Mouse (Mus musculus): ENCODE results near the gene Ifrd2.

The Ifrd2 gene

DNA sequence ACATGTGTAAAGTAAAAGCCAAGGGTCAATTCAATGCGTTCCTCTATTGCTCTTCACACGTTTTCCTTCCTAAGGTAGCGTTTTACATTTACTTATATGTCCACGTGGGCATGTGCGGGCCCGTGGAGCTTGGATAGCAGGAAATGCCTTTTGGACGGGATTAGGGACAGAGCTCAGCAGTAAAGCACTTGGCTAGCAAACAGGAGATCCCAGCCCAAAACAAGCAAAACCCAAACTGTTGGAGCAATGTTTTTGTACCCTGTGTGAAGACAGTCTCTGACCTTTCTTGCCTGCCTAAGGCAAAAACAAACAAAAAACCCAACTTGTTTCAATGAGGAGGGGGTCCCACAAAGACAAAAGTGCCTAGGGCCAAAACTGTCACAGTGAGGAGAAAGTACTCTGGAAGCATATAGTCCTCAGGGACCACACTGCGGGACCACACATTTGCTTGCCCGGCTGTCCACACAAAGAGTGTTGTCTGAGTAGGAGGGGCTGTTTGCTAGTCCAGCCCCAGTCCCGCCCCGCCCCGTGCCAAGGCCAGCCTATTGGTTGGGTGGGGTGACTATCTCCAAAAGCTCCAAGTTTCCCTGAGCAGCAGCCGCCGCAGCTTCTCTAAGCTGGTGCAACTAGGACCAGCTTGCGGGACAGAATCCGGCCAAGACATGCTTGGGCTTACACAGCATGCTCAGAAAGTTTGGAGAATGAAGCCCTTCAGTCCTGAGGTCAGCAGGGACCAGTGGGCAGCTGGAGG, 10.9 kb upstream of the Ifrd2 start, which contains the start of gene Hyal1:
Hyal1 (plus strand) TSS at position 571 of the 751 bp plus-strand sequence.
- DNase-seq (ENCODE audit: low spot score), result no peak

DNA sequence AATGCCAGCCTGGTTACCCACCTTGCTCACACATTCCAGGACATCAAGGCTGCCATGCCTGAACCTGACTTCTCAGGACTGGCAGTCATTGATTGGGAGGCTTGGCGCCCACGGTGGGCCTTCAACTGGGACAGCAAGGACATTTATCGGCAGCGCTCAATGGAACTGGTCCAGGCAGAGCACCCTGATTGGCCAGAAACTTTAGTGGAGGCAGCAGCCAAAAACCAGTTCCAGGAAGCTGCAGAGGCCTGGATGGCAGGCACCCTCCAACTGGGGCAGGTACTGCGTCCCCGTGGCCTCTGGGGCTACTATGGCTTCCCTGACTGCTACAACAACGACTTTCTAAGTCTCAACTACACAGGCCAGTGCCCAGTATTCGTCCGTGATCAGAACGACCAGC, 9.6 kb upstream of the Ifrd2 start:
- no peak for DNase-seq (ENCODE audit: low spot score)

GRCm38 (mm10) chr9:107578587-107578986, 8.9 kb upstream of the Ifrd2 start, which contains the start of gene Naa80:
Gene Naa80, plus strand, starts transcription at chr9:107578887.
- no peak for DNase-seq (ENCODE audit: low spot score)

GRCm38 (mm10) chr9:107579023-107579900, 8.2 kb upstream of the Ifrd2 start:
- DNase-seq (ENCODE audit: low spot score), result no peak

GRCm38 (mm10) chr9:107580501-107581317, 6.7 kb upstream of the Ifrd2 start, which contains the start of gene Hyal3:
Gene Hyal3, plus strand, starts transcription at chr9:107580818.
- peak; percentile 82 for DNase-seq (ENCODE audit: low spot score)

- no peak for DNase-seq (ENCODE audit: low spot score)
Measured at GRCm38 (mm10) chr9:107581584-107581983, 5.9 kb upstream of the Ifrd2 start.

- no peak for DNase-seq (ENCODE audit: low spot score)
Measured at GRCm38 (mm10) chr9:107582509-107583062, 4.9 kb upstream of the Ifrd2 start.

- no peak for DNase-seq (ENCODE audit: low spot score)
Measured at GRCm38 (mm10) chr9:107583174-107583573, 4.3 kb upstream of the Ifrd2 start.

GRCm38 (mm10) chr9:107586504-107586903, 938 bp upstream of the Ifrd2 start:
- DNase-seq (ENCODE audit: low spot score), result no peak

GRCm38 (mm10) chr9:107587833-107588639, 594 bp downstream of the Ifrd2 start:
- DNase-seq (ENCODE audit: low spot score), result no peak

- DNase-seq (ENCODE audit: low spot score), result no peak
Measured at GRCm38 (mm10) chr9:107590058-107590772, 2.8 kb downstream of the Ifrd2 start.

DNA sequence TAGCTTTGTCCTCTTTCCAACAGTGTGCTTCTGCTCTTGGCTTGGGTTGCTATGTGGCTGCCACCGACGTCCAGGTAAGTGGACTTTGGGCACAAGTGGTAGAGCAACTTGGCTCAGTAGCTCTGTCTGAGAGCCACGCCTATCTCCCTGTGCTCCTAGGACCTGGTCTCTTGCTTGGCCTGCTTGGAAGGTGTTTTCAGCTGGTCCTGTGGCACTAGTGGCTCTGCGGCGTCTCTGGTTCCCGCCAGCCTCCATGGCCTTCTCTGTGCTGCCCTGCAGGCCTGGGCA, 3.3 kb downstream of the Ifrd2 start:
- DNase-seq (ENCODE audit: low spot score), result no peak

GRCm38 (mm10) chr9:107593101-107593976, 5.9 kb downstream of the Ifrd2 start:
- DNase-seq (ENCODE audit: low spot score), result no peak

- no peak for DNase-seq (ENCODE audit: low spot score)
Measured at GRCm38 (mm10) chr9:107594281-107595062, 7.0 kb downstream of the Ifrd2 start.

DNA sequence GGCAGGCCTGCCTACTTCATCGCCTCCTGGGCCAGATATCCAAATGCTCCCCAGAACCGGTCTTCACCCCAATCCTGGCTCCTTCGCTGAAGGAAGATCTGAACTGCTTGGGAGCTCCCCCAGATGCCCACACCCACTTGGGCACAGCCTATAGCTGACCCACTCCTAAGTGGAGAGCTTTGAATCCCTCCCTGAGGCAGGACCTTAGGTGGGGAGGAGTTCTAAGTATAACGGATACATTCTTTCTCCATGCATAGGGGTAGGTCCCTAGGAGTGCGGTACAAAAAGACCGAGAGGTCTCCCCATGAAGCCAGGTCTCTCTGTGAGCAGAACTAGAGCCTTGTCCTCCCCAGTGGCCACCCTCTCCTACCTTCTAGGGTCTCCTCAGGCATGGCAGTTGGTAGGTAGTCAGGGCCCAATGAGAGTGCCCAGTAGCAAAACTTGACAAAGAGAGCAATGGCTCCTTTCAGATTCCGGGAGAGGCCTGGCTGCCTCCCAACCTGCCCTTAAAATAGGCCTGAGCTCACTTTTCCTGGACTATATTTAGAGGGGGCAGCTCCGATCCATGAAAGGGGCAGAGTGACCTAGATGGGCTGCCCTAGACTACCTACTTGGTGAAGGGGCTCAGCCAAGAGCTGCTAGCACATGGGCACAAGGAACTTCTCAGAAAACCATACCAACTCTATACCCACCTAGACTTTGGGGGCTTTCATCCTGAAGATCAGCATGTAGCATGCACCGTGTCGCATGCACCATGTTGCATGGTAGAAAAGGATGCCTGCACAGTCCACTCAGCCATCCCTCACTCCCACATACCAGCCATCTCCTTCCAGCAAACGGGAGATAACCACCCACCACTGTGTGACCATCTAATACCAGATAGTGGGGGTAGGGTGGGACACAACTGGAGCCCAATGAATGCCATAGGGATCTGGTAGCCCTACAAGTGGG, 9.5 kb downstream of the Ifrd2 start:
- no peak for DNase-seq (ENCODE audit: low spot score)

GRCm38 (mm10) chr9:107598385-107598784, 10.9 kb downstream of the Ifrd2 start:
- DNase-seq (ENCODE audit: low spot score), result no peak

GRCm38 (mm10) chr9:107599433-107599832, 12.0 kb downstream of the Ifrd2 start:
- DNase-seq (ENCODE audit: low spot score), result no peak

Data from layer of hippocampus, adult 9-10 months (tissue).